Mouse (Mus musculus) liver, embryonic 14.5 days (tissue): Measurements from ENCODE around the gene Entpd4b.
"Not testable (repeated sequence)": the region's sequence is repeated elsewhere in the genome, so short reads cannot be mapped to it uniquely, and the experiment has no call there.

Source experiments
- CTCF ChIP-seq: IDR thresholded peaks from 2 replicates; pipeline ENCODE4 v1.5.1; 2016; ENCODE audit warnings: antibody characterized with exemption, low read depth, control low read depth
- EP300 ChIP-seq: IDR thresholded peaks from 2 replicates; pipeline ENCODE4 v1.6.1; 2016; ENCODE audit warnings: antibody characterized with exemption, low read depth

GRCm38 (mm10) chr14:69536539-69536938, 18.7 kb upstream of the Entpd4b start:
- TF ChIP-seq EP300, CTCF: not testable (repeated sequence)
